Mouse (Mus musculus) inflammation-experienced regulatory T-cells, adult 6 months (primary cell): ENCODE results near the gene 1600002K03Rik. TPM values are rescaled to one million over a fixed set of nuclear protein-coding genes. Genes with fewer than 3 reads are reported as not detected.

Experiments used
- ATAC-seq: one replicate; pipeline ENCODE4 v1.8.0; 2017
- polyA plus RNA-seq, 3 experiments: library from polyadenylated mRNA; unstranded; fragments of 100-300 nt; shearing (Covaris generic); gene quantifications; one replicate each; pipeline ENCODE4 v1.2.1; 2017

Gene 1600002K03Rik
- polyA plus RNA-seq, 3 experiments from 2014 or later = 17.9 to 28.4 (median 20.5) TPM

- ATAC-seq = peak; percentile 65
Measured at GRCm38 (mm10) chr10:80141786-80142529, 30.8 kb upstream of the 1600002K03Rik start.

GRCm38 (mm10) chr10:80142530-80142925 is 30.2 kb upstream of the 1600002K03Rik start:
- no peak for ATAC-seq

- no peak for ATAC-seq
Measured at GRCm38 (mm10) chr10:80143664-80144063, 29.1 kb upstream of the 1600002K03Rik start.

- ATAC-seq = no peak
Measured at GRCm38 (mm10) chr10:80144159-80144558, 28.6 kb upstream of the 1600002K03Rik start.

- ATAC-seq = no peak
Measured at GRCm38 (mm10) chr10:80144864-80145838, 27.6 kb upstream of the 1600002K03Rik start.

GRCm38 (mm10) chr10:80145896-80146295 is 26.8 kb upstream of the 1600002K03Rik start:
- no peak for ATAC-seq

- ATAC-seq = no peak
Measured at GRCm38 (mm10) chr10:80146568-80147011, 26.2 kb upstream of the 1600002K03Rik start.

GRCm38 (mm10) chr10:80147146-80147718 is 25.5 kb upstream of the 1600002K03Rik start:
- ATAC-seq = no peak

GRCm38 (mm10) chr10:80147719-80148601 is 24.8 kb upstream of the 1600002K03Rik start, which contains the start of gene Midn:
Gene Midn (plus strand): TSS chr10:80148272.
- peak; percentile 3 for ATAC-seq

- peak; percentile 32 for ATAC-seq
Measured at GRCm38 (mm10) chr10:80148610-80149290, 24.0 kb upstream of the 1600002K03Rik start.

- peak; percentile 80 for ATAC-seq
Measured at GRCm38 (mm10) chr10:80149291-80150225, 23.2 kb upstream of the 1600002K03Rik start.

GRCm38 (mm10) chr10:80150226-80151210 is 22.2 kb upstream of the 1600002K03Rik start:
- ATAC-seq = no peak

GRCm38 (mm10) chr10:80151211-80152034 is 21.3 kb upstream of the 1600002K03Rik start:
- no peak for ATAC-seq

GRCm38 (mm10) chr10:80152071-80152872 is 20.5 kb upstream of the 1600002K03Rik start:
- ATAC-seq = no peak

- ATAC-seq = no peak
Measured at GRCm38 (mm10) chr10:80152873-80153260, 19.9 kb upstream of the 1600002K03Rik start.

GRCm38 (mm10) chr10:80153713-80154112 is 19.0 kb upstream of the 1600002K03Rik start:
- ATAC-seq = no peak

GRCm38 (mm10) chr10:80154384-80154783 is 18.4 kb upstream of the 1600002K03Rik start:
- ATAC-seq = no peak
